ENCODE assay signal across 15 mouse cellular contexts in the genomic region with DNA sequence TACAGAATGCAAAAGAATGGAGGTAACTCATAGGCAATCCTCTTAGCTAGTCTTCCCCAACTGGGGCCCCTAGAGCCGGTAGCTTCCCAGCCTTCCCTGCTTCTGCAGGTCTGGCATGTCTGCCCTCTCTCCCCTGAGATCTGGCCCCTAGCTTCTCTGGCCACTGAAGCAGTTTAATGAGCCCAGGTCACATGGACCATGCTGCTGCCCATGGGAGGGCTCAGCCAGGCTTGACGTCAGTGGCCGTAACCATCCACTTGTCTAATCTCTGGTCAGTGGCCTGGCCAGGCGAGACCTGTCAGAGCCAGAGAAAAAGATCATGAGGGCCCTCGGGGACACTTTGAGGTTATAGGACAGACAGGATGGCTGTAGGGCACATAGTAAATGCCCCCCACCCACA. TPM values are rescaled to one million over a fixed set of nuclear protein-coding genes. Genes with fewer than 3 reads are reported as not detected.
DNase-seq lines count a peak whose midpoint lies in the region; ATAC-seq and TF ChIP-seq lines count a peak whose summit lies in the region.
"Had no signal": no experiment of that assay in that cellular context is flagged by ENCODE, and none has a peak within 500 bp of the region (broad histone marks: within the 10 kb centered on the region; RNA-seq: fewer than 3 reads in every experiment).

No protein-coding gene starts in this region.

- DNase-seq in forebrain, embryonic 10.5 days (ENCODE audit: extremely low spot score, low spot score): no peak
- peak; percentile 78 to 86 for DNase-seq in heart, adult 18-20 months
- peak; percentile 74 for DNase-seq in heart, postnatal 4 days
- DNase-seq in kidney, postnatal 4 days: peak; percentile 49 to 74
- no peak for DNase-seq in lung, postnatal 25 days (ENCODE audit: low spot score)
- DNase-seq in cerebellum, adult 2 months: no peak
- no peak for DNase-seq in embryonic facial prominence, embryonic 10.5 days (ENCODE audit: low spot score)
- DNase-seq: cerebellum, adult 18-20 months; liver, embryonic 13.5 days; lung, postnatal 4 days; midbrain, embryonic 14.5 days; right cerebral cortex, postnatal 4 days had no signal

- H3K27ac ChIP-seq in forebrain, embryonic 10.5 days: peak overlapping the region; percentile 48
- no peak overlapping the region for H3K27ac ChIP-seq in forebrain, embryonic 15.5 days (replicated peaks)
- H3K27ac ChIP-seq in cerebellum, adult 2 months (ENCODE audit: insufficient read depth, low read length): no peak overlapping the region
- H3K27ac ChIP-seq in embryonic facial prominence, embryonic 10.5 days (replicated peaks): no peak overlapping the region
- H3K27ac ChIP-seq: liver, embryonic 13.5 days; neural tube, embryonic 13.5 days had no signal

- no peak for ATAC-seq in forebrain, embryonic 15.5 days (replicated peaks)

- no peak overlapping the region for H3K9ac ChIP-seq in forebrain, embryonic 15.5 days (replicated peaks)
- H3K9ac ChIP-seq: liver, embryonic 13.5 days; neural tube, embryonic 13.5 days had no signal

- no peaks in the 10 kb centered on the region for H3K9me3 ChIP-seq in forebrain, embryonic 10.5 days
- no peaks in the 10 kb centered on the region for H3K9me3 ChIP-seq in forebrain, embryonic 15.5 days
- no peaks in the 10 kb centered on the region for H3K9me3 ChIP-seq in embryonic facial prominence, embryonic 10.5 days
- H3K9me3 ChIP-seq: liver, embryonic 13.5 days; neural tube, embryonic 13.5 days had no signal

- no peak for TF ChIP-seq CTCF in cerebellum, adult 2 months (IDR thresholded peaks at IDR 0.05; ENCODE audit: borderline replicate concordance, insufficient read depth, low read depth, low read length)

- peaks cover 78% of the 10 kb centered on the region for H3K27me3 ChIP-seq in forebrain, embryonic 10.5 days (ENCODE audit: poor library complexity, severe bottlenecking)
- peaks cover 20% of the 10 kb centered on the region; the same call in 1 of the 2 replicates for H3K27me3 ChIP-seq in forebrain, embryonic 15.5 days
- no peaks in the 10 kb centered on the region for H3K27me3 ChIP-seq in cerebellum, adult 2 months (ENCODE audit: control insufficient read depth, insufficient read depth, low read length)
- peaks cover 66% of the 10 kb centered on the region for H3K27me3 ChIP-seq in embryonic facial prominence, embryonic 10.5 days (replicated peaks; ENCODE audit: low read depth, poor library complexity, severe bottlenecking)

- 65% methylated on average over 5 of the region's 5 CpGs for WGBS in forebrain, embryonic 10.5 days
- WGBS in forebrain, embryonic 15.5 days: 68% methylated on average over 5 of the region's 5 CpGs
- 65% methylated on average over 5 of the region's 5 CpGs for WGBS in cerebellum, adult 2 months
- whole genome bisulfite sequencing in embryonic facial prominence, embryonic 10.5 days: 53% methylated on average over 5 of the region's 5 CpGs

- no peak overlapping the region for H3K4me3 ChIP-seq in forebrain, embryonic 10.5 days
- H3K4me3 ChIP-seq in forebrain, embryonic 15.5 days: no peak overlapping the region
- H3K4me3 ChIP-seq in cerebellum, adult 2 months (replicated peaks; ENCODE audit: insufficient read depth, low read depth, low read length): no peak overlapping the region
- H3K4me3 ChIP-seq in embryonic facial prominence, embryonic 10.5 days: no peak overlapping the region
- H3K4me3 ChIP-seq: liver, embryonic 13.5 days; neural tube, embryonic 13.5 days had no signal

- no peak for TF ChIP-seq POLR2A in cerebellum, adult 2 months (IDR thresholded peaks at IDR 0.05; ENCODE audit: borderline replicate concordance, insufficient read depth, low read length)

- no peaks in the 10 kb centered on the region for H3K36me3 ChIP-seq in forebrain, embryonic 10.5 days (replicated peaks)
- H3K36me3 ChIP-seq in forebrain, embryonic 15.5 days: no peaks in the 10 kb centered on the region
- no peaks in the 10 kb centered on the region for H3K36me3 ChIP-seq in embryonic facial prominence, embryonic 10.5 days (replicated peaks)
- H3K36me3 ChIP-seq: liver, embryonic 13.5 days; neural tube, embryonic 13.5 days had no signal

- peaks cover 63% of the 10 kb centered on the region for H3K4me1 ChIP-seq in forebrain, embryonic 10.5 days
- peaks cover 24% of the 10 kb centered on the region for H3K4me1 ChIP-seq in forebrain, embryonic 15.5 days
- no peaks in the 10 kb centered on the region for H3K4me1 ChIP-seq in cerebellum, adult 2 months (ENCODE audit: control insufficient read depth, insufficient read depth, low read length)
- H3K4me1 ChIP-seq in embryonic facial prominence, embryonic 10.5 days: peaks cover 48% of the 10 kb centered on the region

- H3K4me2 ChIP-seq in forebrain, embryonic 15.5 days (replicated peaks): no peak overlapping the region
- H3K4me2 ChIP-seq: liver, embryonic 13.5 days; neural tube, embryonic 13.5 days had no signal

RNA-seq across cellular contexts. Expression of a gene that starts 0.9 kb away (rescaled TPM):
- 8.8 and 9.0 TPM in 2 replicates for polyA plus RNA-seq in forebrain, embryonic 10.5 days (2016; fragmentation: Nextera tagmentation; extraction: Ambion mirVana)
- 24.2 and 24.4 TPM in 2 replicates for polyA plus RNA-seq in forebrain, embryonic 15.5 days (2015; fragmentation: Nextera tagmentation; extraction: Ambion mirVana)
- total RNA-seq in heart, adult 18-20 months (2021): 10 to 100 TPM; 48.3 to 61.0 TPM
- 1 to 10 TPM; 8.0 to 8.1 TPM for total RNA-seq in heart, postnatal 4 days (2021)
- 145 and 152 TPM in 2 replicates for polyA plus RNA-seq in cerebellum, adult 2 months (2012; rRNA removed)
- 5.6 and 6.6 TPM in 2 replicates for polyA plus RNA-seq in embryonic facial prominence, embryonic 10.5 days (2016; fragmentation: Nextera tagmentation; extraction: Ambion mirVana)

RNA-seq across cellular contexts. Expression of a gene that starts 9.3 kb away (rescaled TPM):
- 3.9 and 4.1 TPM in 2 replicates for polyA plus RNA-seq in forebrain, embryonic 10.5 days (2016; fragmentation: Nextera tagmentation; extraction: Ambion mirVana)
- 1.7 and 1.8 TPM in 2 replicates for polyA plus RNA-seq in forebrain, embryonic 15.5 days (2015; fragmentation: Nextera tagmentation; extraction: Ambion mirVana)
- not detected for total RNA-seq in heart, adult 18-20 months (2021)
- not detected for total RNA-seq in heart, postnatal 4 days (2021)
- polyA plus RNA-seq in cerebellum, adult 2 months (2012; rRNA removed): 0.15 and 0.36 TPM in 2 replicates
- 3.4 and 4.3 TPM in 2 replicates for polyA plus RNA-seq in embryonic facial prominence, embryonic 10.5 days (2016; fragmentation: Nextera tagmentation; extraction: Ambion mirVana)
- total RNA-seq: gastrocnemius, postnatal 36 days had no signal

RNA-seq across cellular contexts. Expression of a gene that starts 35.1 kb away (rescaled TPM):
- polyA plus RNA-seq in forebrain, embryonic 10.5 days (2016; fragmentation: Nextera tagmentation; extraction: Ambion mirVana): 526 and 533 TPM in 2 replicates
- polyA plus RNA-seq in forebrain, embryonic 15.5 days (2015; fragmentation: Nextera tagmentation; extraction: Ambion mirVana): 335 and 338 TPM in 2 replicates
- 100 to 1,000 TPM; 241 to 253 TPM for total RNA-seq in heart, adult 18-20 months (2021)
- total RNA-seq in heart, postnatal 4 days (2021): 100 to 1,000 TPM; 462 to 469 TPM
- polyA plus RNA-seq in cerebellum, adult 2 months (2012; rRNA removed): 273 and 301 TPM in 2 replicates
- 334 and 363 TPM in 2 replicates for polyA plus RNA-seq in embryonic facial prominence, embryonic 10.5 days (2016; fragmentation: Nextera tagmentation; extraction: Ambion mirVana)

RNA-seq across cellular contexts. Expression of a gene that starts 40.0 kb away (rescaled TPM):
- 10.0 and 11.2 TPM in 2 replicates for polyA plus RNA-seq in forebrain, embryonic 10.5 days (2016; fragmentation: Nextera tagmentation; extraction: Ambion mirVana)
- polyA plus RNA-seq in forebrain, embryonic 15.5 days (2015; fragmentation: Nextera tagmentation; extraction: Ambion mirVana): 13.7 and 14.6 TPM in 2 replicates
- 10 to 100 TPM; 14.7 to 16.5 TPM for total RNA-seq in heart, adult 18-20 months (2021)
- 10 to 100 TPM; 18.7 to 20.9 TPM for total RNA-seq in heart, postnatal 4 days (2021)
- polyA plus RNA-seq in cerebellum, adult 2 months (2012; rRNA removed): 30.4 and 31.8 TPM in 2 replicates
- 13.2 and 21.4 TPM in 2 replicates for polyA plus RNA-seq in embryonic facial prominence, embryonic 10.5 days (2016; fragmentation: Nextera tagmentation; extraction: Ambion mirVana)

Comparison
In these comparisons a context has a peak if more than half of its experiments do, and no peak if none do; other contexts are left out.
1. DNase-seq: peak in heart, adult 18-20 months (2 of 2), heart, postnatal 4 days (single experiment) and kidney, postnatal 4 days (2 of 2); none in forebrain, embryonic 10.5 days (single experiment), lung, postnatal 25 days (single experiment), cerebellum, adult 2 months (0 of 2) and embryonic facial prominence, embryonic 10.5 days (single experiment).